Comparison of ENCODE assay signal across 19 mouse cellular contexts in genomic region chr6:100542154-100542997, GRCm38 (mm10).
DNase-seq lines count a peak whose midpoint lies in the region; ATAC-seq lines count a peak whose summit lies in the region.
"Had no signal": no experiment of that assay in that cellular context is flagged by ENCODE, and none has a peak within 500 bp of the region (broad histone marks: within the 10 kb centered on the region; RNA-seq: fewer than 3 reads in every experiment).

No protein-coding gene starts in this region.

- H3K9me3 ChIP-seq in forebrain, embryonic 13.5 days (replicated peaks), result no peaks in the 10 kb centered on the region
- H3K9me3 ChIP-seq in forebrain, embryonic 11.5 days (ENCODE audit: control insufficient read depth, low read length), result no peaks in the 10 kb centered on the region
- H3K9me3 ChIP-seq in midbrain, embryonic 15.5 days, result no peaks in the 10 kb centered on the region
- H3K9me3 ChIP-seq in midbrain, embryonic 10.5 days (replicated peaks), result no peaks in the 10 kb centered on the region
- no peaks in the 10 kb centered on the region for H3K9me3 ChIP-seq in hindbrain, embryonic 16.5 days (ENCODE audit: control insufficient read depth, low read length)
- no peaks in the 10 kb centered on the region for H3K9me3 ChIP-seq in neural tube, embryonic 15.5 days (replicated peaks)
- no peaks in the 10 kb centered on the region for H3K9me3 ChIP-seq in heart, embryonic 12.5 days (replicated peaks)
- H3K9me3 ChIP-seq: forebrain, embryonic 12.5 days had no signal

- no peaks in the 10 kb centered on the region for H3K36me3 ChIP-seq in forebrain, embryonic 13.5 days (ENCODE audit: poor library complexity, severe bottlenecking)
- no peaks in the 10 kb centered on the region for H3K36me3 ChIP-seq in forebrain, embryonic 11.5 days (ENCODE audit: control insufficient read depth, insufficient read depth, low read length)
- H3K36me3 ChIP-seq in midbrain, embryonic 15.5 days (replicated peaks), result no peaks in the 10 kb centered on the region
- no peaks in the 10 kb centered on the region for H3K36me3 ChIP-seq in midbrain, embryonic 10.5 days
- no peaks in the 10 kb centered on the region for H3K36me3 ChIP-seq in hindbrain, embryonic 16.5 days (ENCODE audit: control insufficient read depth, insufficient read depth, low read length)
- H3K36me3 ChIP-seq in neural tube, embryonic 15.5 days, result no peaks in the 10 kb centered on the region
- H3K36me3 ChIP-seq in heart, embryonic 12.5 days, result no peaks in the 10 kb centered on the region
- H3K36me3 ChIP-seq: forebrain, embryonic 12.5 days had no signal

- H3K27ac ChIP-seq in forebrain, embryonic 13.5 days, result no peak overlapping the region
- no peak overlapping the region for H3K27ac ChIP-seq in forebrain, embryonic 11.5 days (ENCODE audit: low read depth, low read length)
- H3K27ac ChIP-seq in midbrain, embryonic 15.5 days, result no peak overlapping the region
- H3K27ac ChIP-seq in midbrain, embryonic 10.5 days (replicated peaks), result no peak overlapping the region
- no peak overlapping the region for H3K27ac ChIP-seq in hindbrain, embryonic 16.5 days (ENCODE audit: low read depth, low read length)
- no peak overlapping the region for H3K27ac ChIP-seq in neural tube, embryonic 15.5 days (replicated peaks)
- no peak overlapping the region for H3K27ac ChIP-seq in heart, embryonic 12.5 days (ENCODE audit: poor library complexity, severe bottlenecking)
- H3K27ac ChIP-seq: forebrain, embryonic 12.5 days had no signal

- WGBS in forebrain, embryonic 13.5 days, result 58% methylated on average over 15 of the region's 15 CpGs
- 74% methylated on average over 15 of the region's 15 CpGs for WGBS in forebrain, embryonic 11.5 days
- WGBS in midbrain, embryonic 15.5 days, result 55% methylated on average over 15 of the region's 15 CpGs
- 75% methylated on average over 15 of the region's 15 CpGs for WGBS in midbrain, embryonic 10.5 days
- 40% methylated on average over 15 of the region's 15 CpGs for WGBS in hindbrain, embryonic 16.5 days
- 41% methylated on average over 15 of the region's 15 CpGs for WGBS in neural tube, embryonic 15.5 days
- whole genome bisulfite sequencing in heart, embryonic 12.5 days, result 77% methylated on average over 15 of the region's 15 CpGs

- 0 out of 2 replicates have a peak, but pooled peaks have one; percentile 33 for ATAC-seq in forebrain, embryonic 13.5 days
- ATAC-seq in forebrain, embryonic 11.5 days (replicated peaks; ENCODE audit: low FRiP score), result no peak
- ATAC-seq in midbrain, embryonic 15.5 days (replicated peaks), result 0 out of 2 replicates have a peak, but pooled peaks have one; percentile 45
- peak; percentile 72 for ATAC-seq in hindbrain, embryonic 16.5 days
- peak; percentile 42; the same call in 1 of the 2 replicates for ATAC-seq in neural tube, embryonic 15.5 days (ENCODE audit: low FRiP score)
- no peak for ATAC-seq in heart, embryonic 12.5 days (ENCODE audit: insufficient number of reproducible peaks, low FRiP score)
- ATAC-seq: intestine, embryonic 16.5 days; liver, postnatal 0 days; lung, postnatal 0 days had no signal

- H3K4me3 ChIP-seq in forebrain, embryonic 13.5 days, result no peak overlapping the region
- no peak overlapping the region for H3K4me3 ChIP-seq in forebrain, embryonic 11.5 days (ENCODE audit: low read depth, low read length)
- no peak overlapping the region for H3K4me3 ChIP-seq in midbrain, embryonic 15.5 days
- H3K4me3 ChIP-seq in midbrain, embryonic 10.5 days, result no peak overlapping the region
- H3K4me3 ChIP-seq in hindbrain, embryonic 16.5 days (ENCODE audit: low read length), result no peak overlapping the region
- no peak overlapping the region for H3K4me3 ChIP-seq in neural tube, embryonic 15.5 days (replicated peaks)
- H3K4me3 ChIP-seq in heart, embryonic 12.5 days, result no peak overlapping the region
- H3K4me3 ChIP-seq: forebrain, embryonic 12.5 days had no signal

- H3K4me2 ChIP-seq in forebrain, embryonic 13.5 days, result no peak overlapping the region
- H3K4me2 ChIP-seq in forebrain, embryonic 11.5 days (ENCODE audit: low read depth, low read length, severe bottlenecking), result no peak overlapping the region
- H3K4me2 ChIP-seq in midbrain, embryonic 15.5 days, result no peak overlapping the region
- H3K4me2 ChIP-seq in hindbrain, embryonic 16.5 days (ENCODE audit: low read length), result no peak overlapping the region
- H3K4me2 ChIP-seq in neural tube, embryonic 15.5 days, result no peak overlapping the region
- H3K4me2 ChIP-seq in heart, embryonic 12.5 days, result no peak overlapping the region
- H3K4me2 ChIP-seq: forebrain, embryonic 12.5 days; liver, embryonic 11.5 days had no signal

- H3K9ac ChIP-seq in forebrain, embryonic 13.5 days, result no peak overlapping the region
- H3K9ac ChIP-seq in forebrain, embryonic 11.5 days (ENCODE audit: low read length), result no peak overlapping the region
- no peak overlapping the region for H3K9ac ChIP-seq in midbrain, embryonic 15.5 days
- no peak overlapping the region; the same call in 1 of the 2 replicates for H3K9ac ChIP-seq in hindbrain, embryonic 16.5 days (ENCODE audit: low read depth, low read length)
- H3K9ac ChIP-seq in neural tube, embryonic 15.5 days (replicated peaks), result no peak overlapping the region
- no peak overlapping the region for H3K9ac ChIP-seq in heart, embryonic 12.5 days
- H3K9ac ChIP-seq: forebrain, embryonic 12.5 days; liver, postnatal 0 days had no signal

- no peak for DNase-seq in forebrain, embryonic 11.5 days (ENCODE audit: low spot score)
- DNase-seq in midbrain, embryonic 10.5 days (ENCODE audit: low spot score), result no peak
- DNase-seq: cerebellum, adult 18-20 months; cerebellum, postnatal 14 days; kidney, adult 9 months; kidney, postnatal 14 days; left cerebral cortex, postnatal 4 days; liver, postnatal 0 days; right cerebral cortex, postnatal 4 days; thymus, postnatal 14 days had no signal

- peaks cover 7% of the 10 kb centered on the region; the same call in 1 of the 2 replicates for H3K4me1 ChIP-seq in forebrain, embryonic 13.5 days
- H3K4me1 ChIP-seq in forebrain, embryonic 11.5 days (replicated peaks; ENCODE audit: control insufficient read depth, insufficient read depth, low read length), result no peaks in the 10 kb centered on the region
- peaks cover 10% of the 10 kb centered on the region for H3K4me1 ChIP-seq in midbrain, embryonic 15.5 days
- peaks cover 15% of the 10 kb centered on the region for H3K4me1 ChIP-seq in midbrain, embryonic 10.5 days
- H3K4me1 ChIP-seq in hindbrain, embryonic 16.5 days (ENCODE audit: control insufficient read depth, insufficient read depth, low read depth, low read length), result peaks cover 7% of the 10 kb centered on the region
- H3K4me1 ChIP-seq in neural tube, embryonic 15.5 days, result peaks cover 10% of the 10 kb centered on the region
- peaks cover 12% of the 10 kb centered on the region for H3K4me1 ChIP-seq in heart, embryonic 12.5 days (replicated peaks)

- H3K27me3 ChIP-seq in forebrain, embryonic 13.5 days, result peaks cover 4% of the 10 kb centered on the region; the same call in 1 of the 2 replicates
- H3K27me3 ChIP-seq in forebrain, embryonic 11.5 days (ENCODE audit: control insufficient read depth, insufficient read depth, low read length), result no peaks in the 10 kb centered on the region
- no peaks in the 10 kb centered on the region for H3K27me3 ChIP-seq in midbrain, embryonic 15.5 days (replicated peaks)
- H3K27me3 ChIP-seq in midbrain, embryonic 10.5 days (ENCODE audit: low read depth, poor library complexity, severe bottlenecking), result peaks cover 21% of the 10 kb centered on the region
- H3K27me3 ChIP-seq in hindbrain, embryonic 16.5 days (replicated peaks; ENCODE audit: control insufficient read depth, insufficient read depth, low read length), result no peaks in the 10 kb centered on the region; the same call in 1 of the 2 replicates
- H3K27me3 ChIP-seq in neural tube, embryonic 15.5 days (replicated peaks), result peaks cover 10% of the 10 kb centered on the region
- H3K27me3 ChIP-seq in heart, embryonic 12.5 days (replicated peaks), result peaks cover 11% of the 10 kb centered on the region

Comparison
In these comparisons a context has a peak if more than half of its experiments do, and no peak if none do; other contexts are left out.
1. ATAC-seq: peak in forebrain, embryonic 13.5 days (single experiment), midbrain, embryonic 15.5 days (single experiment), hindbrain, embryonic 16.5 days (single experiment) and neural tube, embryonic 15.5 days (single experiment); none in forebrain, embryonic 11.5 days (single experiment) and heart, embryonic 12.5 days (single experiment).